Mouse (Mus musculus) bone marrow macrophage, adult 2 months (primary cell): ENCODE measurements around the gene Susd4.

Experiments used
- CTCF ChIP-seq: IDR thresholded peaks from 2 replicates; pipeline ENCODE4 v1.5.1; 2012; ENCODE audit warnings: low read depth, mild to moderate bottlenecking, low read length, moderate library complexity
- POLR2A ChIP-seq: IDR thresholded peaks from 2 replicates; pipeline ENCODE4 v1.6.1; 2012; ENCODE audit warnings: mild to moderate bottlenecking, low read depth, low read length, borderline replicate concordance

DNA sequence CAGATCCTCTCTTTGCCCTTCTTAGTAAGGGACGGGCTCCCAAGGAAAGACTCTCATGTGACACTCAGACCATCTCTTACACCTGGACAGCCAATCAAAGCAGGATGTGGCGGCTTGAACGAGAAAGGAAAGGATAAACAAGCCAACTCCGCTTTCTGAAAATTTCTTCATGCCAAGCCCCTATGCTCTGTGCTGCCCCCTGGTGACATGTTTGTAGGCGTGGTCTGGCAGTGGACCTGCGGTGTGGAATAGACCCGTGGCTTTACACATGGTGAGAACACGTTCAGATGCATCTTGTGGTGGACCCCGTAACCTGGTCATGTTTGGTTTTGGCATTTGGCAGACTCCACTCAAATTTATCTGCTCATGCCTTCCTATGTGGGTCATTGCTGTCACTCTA is 132.0 kb downstream of the Susd4 start:
- TF ChIP-seq CTCF: peak; percentile 53
- TF ChIP-seq POLR2A: no peak
